Mouse (Mus musculus) thymus, adult 2 months (tissue): ENCODE data around the gene Vsig1.

Experiments
- CTCF ChIP-seq: fragments of 200-500 bp; IDR thresholded peaks from 2 replicates; pipeline ENCODE4 v1.5.1; 2012; ENCODE audit warnings: mild to moderate bottlenecking, control low read depth, low read length, moderate library complexity, borderline replicate concordance; ENCODE audit not compliant: control insufficient read depth, poor library complexity, insufficient read depth; ENCODE audit errors: extremely low read depth
- POLR2A ChIP-seq: fragments of 200-500 bp; IDR thresholded peaks from 2 replicates; pipeline ENCODE4 v1.6.1; 2012; ENCODE audit warnings: mild to moderate bottlenecking, low read length, control low read depth, moderate library complexity; ENCODE audit not compliant: control insufficient read depth, poor library complexity, insufficient read depth; ENCODE audit errors: extremely low read depth

- no peak for TF ChIP-seq CTCF
- TF ChIP-seq POLR2A = peak; percentile 51; the same call in 1 of the 2 replicates
Observed at GRCm38 (mm10) chrX:140956272-140956940, 49.0 kb downstream of the Vsig1 start, which contains the start of the genes Psmd10 and Atg4a.
